Mouse (Mus musculus): ENCODE data around the gene Khdc1a.

Gene Khdc1a

DNA sequence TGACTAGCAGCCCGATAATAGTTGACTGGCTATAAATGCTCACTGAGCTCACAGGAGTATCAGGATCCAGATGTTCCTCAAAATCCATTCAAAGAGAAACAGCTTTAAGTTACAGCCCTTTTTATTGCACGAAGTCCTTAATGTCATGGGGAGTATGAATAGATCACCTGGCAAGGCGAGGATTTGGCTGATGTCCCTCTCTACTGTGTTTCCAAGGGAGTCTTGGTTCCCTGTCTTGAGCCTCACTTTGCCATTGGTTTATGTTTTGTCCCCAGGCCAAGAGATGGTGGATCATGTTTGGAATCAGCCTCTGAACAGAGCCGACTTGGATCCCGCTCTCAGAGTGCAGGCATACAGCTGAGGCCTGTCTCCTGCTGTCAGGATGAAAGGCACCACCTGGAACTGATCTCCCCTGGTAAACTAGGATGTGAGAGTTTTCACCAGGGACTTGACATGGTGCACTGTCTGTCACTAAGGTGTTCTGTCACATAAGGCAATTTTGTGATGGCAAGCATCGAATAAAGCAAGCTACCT is 41.8 kb downstream of the Khdc1a start:
- no peak for DNase-seq (ENCODE audit: low read depth)
